Mouse (Mus musculus) kidney, adult 2 months (tissue): Measurements from ENCODE around the gene Gpi1. TPM values are rescaled to one million over a fixed set of nuclear protein-coding genes. Genes with fewer than 3 reads are reported as not detected.

Experiments
- DNase-seq: peaks from one replicate; pipeline ENCODE4 v3.0.0; 2021
- H3K27ac ChIP-seq: fragments of 200-500 bp; 2 replicates; pipeline ENCODE4 v1.5.1; 2012; ENCODE audit warnings: low read depth, low read length, control low read depth, inconsistent platforms; ENCODE audit not compliant: insufficient read depth
- H3K27me3 ChIP-seq: fragments of 200-500 bp; replicated peaks from 2 replicates; pipeline ENCODE4 v1.6.1; 2012; ENCODE audit warnings: mild to moderate bottlenecking, moderate library complexity, low read length, inconsistent platforms; ENCODE audit not compliant: control insufficient read depth, insufficient read depth
- H3K36me3 ChIP-seq: fragments of 200-500 bp; 2 replicates; pipeline ENCODE4 v1.6.1; 2012; ENCODE audit warnings: mild to moderate bottlenecking, moderate library complexity, low read length, inconsistent platforms; ENCODE audit not compliant: control insufficient read depth, insufficient read depth
- H3K4me1 ChIP-seq: fragments of 200-500 bp; 2 replicates; pipeline ENCODE4 v1.6.1; 2011; ENCODE audit warnings: low read length; ENCODE audit not compliant: control insufficient read depth, insufficient read depth
- H3K4me3 ChIP-seq: fragments of 200-500 bp; 2 replicates; pipeline ENCODE4 v1.5.1; 2011; ENCODE audit warnings: mild to moderate bottlenecking, low read depth, low read length, control low read depth; ENCODE audit not compliant: insufficient read depth
- CTCF ChIP-seq: fragments of 200-500 bp; conservative IDR thresholded peaks from 2 replicates; pipeline ENCODE4 v1.5.1; 2011; ENCODE audit warnings: low read depth, mild to moderate bottlenecking, control low read depth, low read length, moderate library complexity, mixed read lengths; ENCODE audit not compliant: insufficient read depth, insufficient read length
- POLR2A ChIP-seq: fragments of 200-500 bp; IDR thresholded peaks from one replicate; pipeline ENCODE4 v1.6.1; 2011; ENCODE audit warnings: low read depth, low read length, control low read depth
- WGBS: fragments of 180-500 bp; shearing (Covaris S2); methylation state at CpG from one replicate; pipeline ENCODE4 v1.1.7; 2018; 5-methylcytosine and 5-hydroxymethylcytosine counted together
- polyA plus RNA-seq: library from polyadenylated mRNA; depleted of rRNA; stranded (reverse); fragments of >200 nt; gene quantifications from 2 replicates; pipeline ENCODE4 v1.2.3, GENCODE M21; 2012

The Gpi1 gene
- polyA plus RNA-seq, 1 experiment = 413 TPM

- TF ChIP-seq POLR2A (no peak), CTCF (no peak)
- DNase-seq = no peak
- 91% methylated on average over 1 of the region's 1 CpGs for WGBS
- Histone ChIP-seq H3K27me3 (no peaks in the 10 kb centered on the region), H3K4me1 (no peaks in the 10 kb centered on the region), H3K4me3 (no peak overlapping the region), H3K36me3 (peaks cover 14% of the 10 kb centered on the region), H3K27ac (no peak overlapping the region)
These were observed 28.3 kb upstream of the Gpi1 start for GRCm38 (mm10) chr7:34258407-34258806.

GRCm38 (mm10) chr7:34257279-34257678, 27.1 kb upstream of the Gpi1 start:
- H3K27ac ChIP-seq = no peak overlapping the region
- 68% methylated on average over 9 of the region's 9 CpGs for WGBS
- H3K4me3 ChIP-seq = no peak overlapping the region
- no peaks in the 10 kb centered on the region for H3K4me1 ChIP-seq
- no peak for DNase-seq
- peaks cover 16% of the 10 kb centered on the region for H3K36me3 ChIP-seq
- H3K27me3 ChIP-seq = no peaks in the 10 kb centered on the region
- TF ChIP-seq POLR2A (no peak), CTCF (no peak)

GRCm38 (mm10) chr7:34255916-34256315, 25.8 kb upstream of the Gpi1 start:
- WGBS = 84% methylated on average over 1 of the region's 1 CpGs
- 0 out of 2 replicates have a peak overlapping the region, but pooled peaks have one; percentile 9 for H3K27ac ChIP-seq
- H3K36me3 ChIP-seq = peaks cover 19% of the 10 kb centered on the region

GRCm38 (mm10) chr7:34255137-34255536, 25.0 kb upstream of the Gpi1 start:
- WGBS = 51% methylated on average over 3 of the region's 3 CpGs
- no peak for TF ChIP-seq CTCF
- no peak for TF ChIP-seq POLR2A
- Histone ChIP-seq H3K27me3 (no peaks in the 10 kb centered on the region), H3K4me1 (no peaks in the 10 kb centered on the region), H3K27ac (no peak overlapping the region; the same call in 1 of the 2 replicates), H3K36me3 (peaks cover 17% of the 10 kb centered on the region), H3K4me3 (no peak overlapping the region)
- DNase-seq = peak; percentile 73

More at GRCm38 (mm10) chr7:34255916-34256315, 25.8 kb upstream of the Gpi1 start:
- H3K27me3 ChIP-seq = no peaks in the 10 kb centered on the region
- DNase-seq = no peak
- H3K4me1 ChIP-seq = no peaks in the 10 kb centered on the region
- H3K4me3 ChIP-seq = no peak overlapping the region
- no peak for TF ChIP-seq CTCF
- no peak for TF ChIP-seq POLR2A

- TF ChIP-seq CTCF = 0 out of 2 replicates have a peak, but pooled peaks have one; percentile 11
- no peak for TF ChIP-seq POLR2A
- Histone ChIP-seq H3K4me3 (no peak overlapping the region), H3K27me3 (no peaks in the 10 kb centered on the region), H3K4me1 (no peaks in the 10 kb centered on the region), H3K36me3 (peaks cover 13% of the 10 kb centered on the region), H3K27ac (no peak overlapping the region)
- WGBS = 16% methylated on average over 2 of the region's 2 CpGs
- DNase-seq = peak; percentile 52
These were observed 21.9 kb upstream of the Gpi1 start for GRCm38 (mm10) chr7:34252030-34252429.

GRCm38 (mm10) chr7:34250738-34251137, 20.6 kb upstream of the Gpi1 start, which contains the start of gene Gm6096:
TSS of gene Gm6096 (plus strand) at chr7:34251038.
- Histone ChIP-seq H3K27ac (no peak within 1 kb of the TSS), H3K27me3 (no peaks in the 10 kb centered on the region), H3K4me1 (no peaks in the 10 kb centered on the region), H3K36me3 (peaks cover 13% of the 10 kb centered on the region), H3K4me3 (no peak within 1 kb of the TSS)
- DNase-seq = no peak
- WGBS = 95% methylated on average over 7 of the region's 7 CpGs
- TF ChIP-seq POLR2A = no peak
- no peak for TF ChIP-seq CTCF

- H3K27me3 ChIP-seq = no peaks in the 10 kb centered on the region
- no peak for DNase-seq
- 87% methylated on average over 3 of the region's 3 CpGs for WGBS
- no peak overlapping the region for H3K27ac ChIP-seq
- no peaks in the 10 kb centered on the region for H3K4me1 ChIP-seq
- H3K4me3 ChIP-seq = no peak overlapping the region
- peaks cover 9% of the 10 kb centered on the region for H3K36me3 ChIP-seq
- TF ChIP-seq CTCF (no peak), POLR2A (no peak)
These were observed 16.8 kb upstream of the Gpi1 start for GRCm38 (mm10) chr7:34246870-34247499.
